Mouse (Mus musculus): Measurements from ENCODE around the gene Mical3. TPM values are rescaled to one million over a fixed set of nuclear protein-coding genes. Genes with fewer than 3 reads are reported as not detected.
"Not testable (repeated sequence)": the region's sequence is repeated elsewhere in the genome, so short reads cannot be mapped to it uniquely, and the experiment has no call there.

Mical3 gene
- polyA plus RNA-seq, 1 experiment from 2014 or later: 13.7 TPM

DNA sequence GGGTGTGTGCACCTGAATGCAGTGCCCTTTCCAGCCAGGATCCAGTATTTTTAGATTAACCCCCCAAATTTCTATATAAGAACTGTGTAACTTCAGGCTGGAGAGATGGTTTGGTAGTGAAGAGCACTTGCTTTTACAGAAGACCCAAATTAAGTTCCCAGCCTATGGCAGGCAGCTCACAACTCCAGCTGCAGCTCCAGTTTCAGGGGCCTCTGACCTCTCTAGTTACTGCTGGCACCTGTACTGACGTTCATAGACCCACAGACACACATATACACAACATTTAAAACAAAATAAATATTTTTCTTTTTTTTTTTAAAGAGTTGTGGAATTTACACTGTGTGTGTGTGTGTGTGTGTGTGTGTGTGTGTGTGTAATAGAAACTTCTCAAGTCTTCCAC lies 201.4 kb downstream of the Mical3 start:
- Histone ChIP-seq H3K4me3 (no peak overlapping the region), H3K27ac (no peak overlapping the region), H3K9me3 (replicated peaks) (no peaks in the 10 kb centered on the region), H3K27me3 (replicated peaks) (no peaks in the 10 kb centered on the region), H3K4me1 (peaks cover 38% of the 10 kb centered on the region), H3K36me3 (peaks cover 44% of the 10 kb centered on the region), H3K9ac (no peak overlapping the region), H3K4me2 (no peak overlapping the region)
- WGBS (ENCODE audit: insufficient replicate concordance): 54% methylated on average over 1 of the region's 1 CpGs
- ATAC-seq: no peak

DNA sequence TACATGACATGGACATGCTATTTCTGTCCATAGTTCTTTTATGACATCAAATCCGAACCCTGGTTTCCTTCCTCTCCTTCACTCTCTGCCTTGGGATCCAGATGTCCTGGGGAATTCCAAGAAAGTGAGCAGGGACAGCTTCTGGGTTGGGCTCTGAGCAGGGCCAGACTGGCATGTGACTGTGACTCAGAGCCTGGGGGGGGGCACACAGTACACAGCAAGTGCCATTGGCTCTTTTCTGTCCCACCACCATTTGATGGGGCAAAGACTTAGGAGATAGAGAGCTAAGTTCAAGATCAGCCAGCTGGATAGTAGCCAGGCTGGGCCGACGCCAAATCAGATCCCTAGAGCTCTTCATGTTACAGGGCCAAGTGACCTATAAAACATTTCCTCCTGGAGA lies 203.0 kb downstream of the Mical3 start:
- Histone ChIP-seq H3K9ac (no peak overlapping the region), H3K27ac (no peak overlapping the region), H3K4me1 (peaks cover 33% of the 10 kb centered on the region), H3K27me3 (replicated peaks) (no peaks in the 10 kb centered on the region), H3K4me2 (no peak overlapping the region), H3K36me3 (peaks cover 27% of the 10 kb centered on the region), H3K4me3 (no peak overlapping the region), H3K9me3 (replicated peaks) (no peaks in the 10 kb centered on the region)
- ATAC-seq: no peak
- WGBS (ENCODE audit: insufficient replicate concordance): 70% methylated on average over 3 of the region's 3 CpGs

DNA sequence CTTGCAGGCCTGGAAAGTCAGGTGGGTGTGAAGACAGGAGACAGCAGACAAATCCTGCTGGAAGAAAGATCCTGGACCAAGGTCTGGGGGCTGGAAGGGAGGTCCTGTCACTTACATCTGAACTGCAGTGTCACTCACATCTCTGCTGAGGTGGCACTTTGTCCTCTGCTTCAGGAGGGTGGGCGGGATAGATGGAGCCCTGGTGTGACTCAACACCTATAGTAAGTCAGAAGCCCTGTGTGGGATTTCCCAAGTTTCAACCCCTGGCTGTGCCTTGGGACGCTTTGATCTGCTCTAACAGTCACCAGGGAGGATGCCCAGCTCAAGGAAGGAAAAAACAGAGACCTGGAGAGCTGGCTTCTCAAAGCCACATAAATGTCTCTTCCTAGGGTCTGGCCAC lies 203.9 kb downstream of the Mical3 start:
- H3K36me3 ChIP-seq: peaks cover 18% of the 10 kb centered on the region
- ATAC-seq: no peak
- no peak overlapping the region for H3K4me2 ChIP-seq
- no peaks in the 10 kb centered on the region for H3K27me3 ChIP-seq (replicated peaks)
- H3K9me3 ChIP-seq (replicated peaks): no peaks in the 10 kb centered on the region
- H3K27ac ChIP-seq: no peak overlapping the region
- WGBS (ENCODE audit: insufficient replicate concordance): 48% methylated on average over 2 of the region's 2 CpGs
- no peak overlapping the region for H3K4me3 ChIP-seq
- H3K9ac ChIP-seq: no peak overlapping the region
- H3K4me1 ChIP-seq: peaks cover 26% of the 10 kb centered on the region

DNA sequence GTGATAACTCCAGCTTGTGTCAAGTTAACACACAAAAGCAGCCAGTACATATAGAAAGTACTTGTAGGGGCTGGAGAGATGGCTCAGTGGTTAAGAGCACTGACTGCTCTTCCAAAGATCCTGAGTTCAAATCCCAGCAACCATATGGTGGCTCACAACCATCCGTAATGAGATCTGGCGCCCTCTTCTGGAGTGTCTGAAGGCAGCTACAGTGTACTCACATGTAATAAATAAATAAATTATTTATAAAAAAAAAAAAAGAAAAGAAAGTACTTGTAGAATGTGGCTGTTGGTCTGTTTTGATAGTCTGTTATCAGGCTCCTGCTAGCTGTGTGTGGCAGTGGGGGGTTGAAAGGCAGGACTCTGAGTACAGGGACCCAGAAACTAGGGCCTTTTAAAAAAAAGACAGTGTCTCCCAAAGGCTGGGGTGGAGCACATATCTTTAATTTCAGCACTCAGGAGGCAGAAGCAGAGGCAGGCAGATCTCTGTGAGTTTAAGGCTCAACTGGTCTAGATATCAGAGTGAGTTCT lies 205.9 kb downstream of the Mical3 start:
- H3K4me1 ChIP-seq; H3K4me3 ChIP-seq; H3K27me3 ChIP-seq (replicated peaks); H3K9me3 ChIP-seq (replicated peaks); H3K36me3 ChIP-seq; H3K9ac ChIP-seq; H3K4me2 ChIP-seq: not testable (repeated sequence)
- 0 out of 2 replicates have a peak overlapping the region, but pooled peaks have one; percentile 37 for H3K27ac ChIP-seq
- WGBS (ENCODE audit: insufficient replicate concordance): 64% methylated on average over 2 of the region's 2 CpGs
- ATAC-seq: peak; percentile 68

DNA sequence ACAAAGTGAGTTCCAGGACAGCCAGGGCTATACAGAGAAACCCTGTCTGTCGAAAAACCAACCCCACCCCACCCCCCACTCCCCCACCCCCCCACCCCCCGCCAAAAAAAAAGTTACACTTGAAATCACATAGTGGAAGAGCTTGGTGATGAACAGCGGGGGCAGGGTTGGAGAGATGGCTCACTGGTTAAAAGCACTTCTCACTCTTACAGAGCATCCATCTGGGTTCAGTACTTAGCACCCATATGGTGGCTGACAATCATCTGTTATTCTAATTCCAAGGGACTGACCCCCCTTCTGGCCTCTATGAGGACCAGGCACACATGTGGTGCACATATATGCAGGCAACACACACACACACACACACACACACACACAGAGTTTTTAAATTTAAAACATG lies 212.8 kb downstream of the Mical3 start:
- Histone ChIP-seq H3K27ac (no peak overlapping the region), H3K4me2 (no peak overlapping the region), H3K4me3 (no peak overlapping the region), H3K27me3 (replicated peaks) (no peaks in the 10 kb centered on the region), H3K9me3 (replicated peaks) (no peaks in the 10 kb centered on the region), H3K4me1 (peaks cover 42% of the 10 kb centered on the region), H3K9ac (no peak overlapping the region), H3K36me3 (no peaks in the 10 kb centered on the region)
- no peak for ATAC-seq
- 45% methylated on average over 3 of the region's 3 CpGs for WGBS (ENCODE audit: insufficient replicate concordance)

DNA sequence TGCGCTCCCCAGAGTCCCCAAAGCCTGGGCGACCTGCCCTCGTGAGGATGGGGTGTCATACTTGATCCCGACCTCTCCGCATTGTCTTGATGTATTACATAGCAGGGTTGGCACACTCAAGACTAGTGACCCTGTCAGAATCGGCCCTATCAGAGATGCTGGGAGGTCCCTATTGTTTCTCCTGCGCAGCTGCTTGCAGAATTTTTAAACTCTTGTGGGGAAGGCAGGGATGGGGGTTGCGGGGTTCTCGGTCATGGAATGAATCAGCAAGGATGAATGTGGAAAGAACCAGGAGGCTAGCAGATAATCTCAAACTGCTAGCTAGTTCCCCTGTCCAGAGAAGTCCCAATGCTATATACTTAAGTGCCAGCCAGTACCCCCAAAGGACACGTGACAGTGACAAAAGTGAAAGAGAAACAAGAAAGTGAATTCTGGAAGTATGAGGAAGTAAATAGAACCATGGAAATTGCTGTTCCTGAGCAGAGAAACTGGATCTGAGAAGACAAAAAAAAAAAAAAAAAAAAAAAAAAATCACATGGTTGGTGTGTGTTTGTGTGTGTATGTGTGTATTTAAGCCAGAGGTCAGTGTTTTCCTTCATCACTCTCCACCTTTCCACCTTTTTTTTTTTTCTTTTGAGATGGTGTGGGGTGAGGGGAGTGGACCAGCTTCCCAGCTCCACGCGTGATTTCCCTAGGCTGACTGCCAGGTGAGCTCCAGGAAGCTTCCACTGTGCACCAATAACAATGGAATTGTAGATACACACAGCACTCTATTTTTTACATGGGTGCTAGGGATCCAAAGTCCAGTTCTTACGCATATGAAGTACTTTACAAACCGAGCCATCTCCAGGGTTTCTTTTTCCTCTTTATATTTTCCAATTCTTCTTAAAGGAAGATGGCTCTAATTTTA lies 213.6 kb downstream of the Mical3 start:
- Histone ChIP-seq H3K9ac (peak overlapping the region; percentile 79), H3K4me2 (peak overlapping the region; percentile 99), H3K4me1 (peaks cover 49% of the 10 kb centered on the region), H3K4me3 (peak overlapping the region; percentile 72)
- not testable (repeated sequence) for H3K27ac ChIP-seq; H3K27me3 ChIP-seq (replicated peaks); H3K36me3 ChIP-seq; H3K9me3 ChIP-seq (replicated peaks)
- WGBS (ENCODE audit: insufficient replicate concordance): 18% methylated on average over 12 of the region's 14 CpGs
- peak; percentile 53 for ATAC-seq

DNA sequence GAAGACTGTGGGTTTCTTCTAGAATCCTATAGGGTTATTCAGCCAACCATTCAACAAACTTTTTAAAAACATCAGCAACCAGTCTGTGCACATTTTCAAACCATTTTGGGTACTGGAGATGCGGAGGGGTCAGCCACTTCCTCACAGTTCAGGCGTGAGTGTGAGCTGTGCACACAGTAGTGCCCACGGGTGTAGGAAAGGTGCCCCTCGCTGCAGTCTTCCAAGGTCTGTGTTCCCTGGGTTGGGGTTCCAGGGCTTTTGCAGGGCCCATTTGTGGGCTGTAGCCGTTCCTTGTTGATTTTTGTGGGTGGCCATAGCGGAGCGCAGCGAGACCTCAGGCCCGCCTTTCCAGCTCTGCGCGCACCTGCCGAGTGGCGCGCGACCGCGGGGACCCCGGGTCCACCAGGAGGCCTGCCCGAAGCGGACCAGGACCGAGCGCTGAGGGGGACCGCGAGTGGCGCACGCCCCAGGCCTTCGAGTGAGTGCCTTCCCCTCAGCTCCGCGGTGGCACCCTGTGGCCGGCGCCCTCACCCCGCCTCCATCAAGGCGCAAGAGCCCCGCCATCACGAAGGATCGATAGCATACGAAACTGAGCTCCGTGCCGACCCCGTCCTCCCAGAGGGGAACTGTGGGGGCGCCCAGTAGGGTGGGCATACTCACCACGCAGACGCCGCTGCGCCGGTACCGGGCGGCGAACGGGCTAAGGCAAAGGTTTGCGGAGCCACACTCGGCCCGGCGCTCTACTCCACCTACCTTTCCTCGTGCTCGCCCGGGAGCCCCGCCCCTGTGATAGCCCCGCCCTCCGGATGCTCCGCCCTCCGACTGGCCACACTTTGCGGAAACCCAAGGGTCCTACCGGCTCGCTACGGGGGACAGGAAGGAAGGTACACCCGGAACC lies 214.5 kb downstream of the Mical3 start, which contains the start of gene Bid:
Gene Bid, minus strand, starts transcription at position 780 of the 898 bp plus-strand sequence.
- Histone ChIP-seq H3K4me3 (peak within 1 kb of the TSS; percentile 72), H3K27me3 (replicated peaks) (no peaks in the 10 kb centered on the region), H3K4me2 (peak within 1 kb of the TSS; percentile 99), H3K36me3 (no peaks in the 10 kb centered on the region), H3K27ac (peak within 1 kb of the TSS; percentile 86), H3K4me1 (peaks cover 58% of the 10 kb centered on the region), H3K9ac (peak within 1 kb of the TSS; percentile 79), H3K9me3 (replicated peaks) (no peaks in the 10 kb centered on the region)
- ATAC-seq: peak; percentile 83
- WGBS (ENCODE audit: insufficient replicate concordance): under 1% methylated on average over 67 of the region's 67 CpGs

DNA sequence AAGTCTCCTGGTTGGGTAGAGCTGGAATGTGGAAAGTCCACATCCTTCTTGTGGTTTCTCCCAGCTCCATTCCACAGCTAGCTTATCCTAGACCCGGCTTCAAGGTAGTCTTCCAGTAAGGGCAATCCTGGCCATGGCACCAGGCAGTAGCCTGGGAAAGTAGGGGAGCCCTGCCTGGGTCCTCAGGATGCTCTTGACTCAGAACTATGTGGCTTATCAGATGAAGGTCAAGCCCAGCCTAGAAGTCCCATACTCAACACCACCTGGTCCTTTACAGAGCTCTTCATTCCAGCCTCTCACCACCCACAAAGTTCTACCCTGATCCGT lies 215.2 kb downstream of the Mical3 start:
- peak overlapping the region; percentile 86 for H3K27ac ChIP-seq
- H3K9ac ChIP-seq: peak overlapping the region; percentile 79; the same call in 1 of the 2 replicates
- ATAC-seq: peak; percentile 34
- peak overlapping the region; percentile 72 for H3K4me3 ChIP-seq
- H3K27me3 ChIP-seq (replicated peaks): no peaks in the 10 kb centered on the region
- no peaks in the 10 kb centered on the region for H3K36me3 ChIP-seq
- H3K4me2 ChIP-seq: peak overlapping the region; percentile 99
- no peaks in the 10 kb centered on the region for H3K9me3 ChIP-seq (replicated peaks)
- H3K4me1 ChIP-seq: peaks cover 65% of the 10 kb centered on the region
- 5% methylated on average over 2 of the region's 2 CpGs for WGBS (ENCODE audit: insufficient replicate concordance)

DNA sequence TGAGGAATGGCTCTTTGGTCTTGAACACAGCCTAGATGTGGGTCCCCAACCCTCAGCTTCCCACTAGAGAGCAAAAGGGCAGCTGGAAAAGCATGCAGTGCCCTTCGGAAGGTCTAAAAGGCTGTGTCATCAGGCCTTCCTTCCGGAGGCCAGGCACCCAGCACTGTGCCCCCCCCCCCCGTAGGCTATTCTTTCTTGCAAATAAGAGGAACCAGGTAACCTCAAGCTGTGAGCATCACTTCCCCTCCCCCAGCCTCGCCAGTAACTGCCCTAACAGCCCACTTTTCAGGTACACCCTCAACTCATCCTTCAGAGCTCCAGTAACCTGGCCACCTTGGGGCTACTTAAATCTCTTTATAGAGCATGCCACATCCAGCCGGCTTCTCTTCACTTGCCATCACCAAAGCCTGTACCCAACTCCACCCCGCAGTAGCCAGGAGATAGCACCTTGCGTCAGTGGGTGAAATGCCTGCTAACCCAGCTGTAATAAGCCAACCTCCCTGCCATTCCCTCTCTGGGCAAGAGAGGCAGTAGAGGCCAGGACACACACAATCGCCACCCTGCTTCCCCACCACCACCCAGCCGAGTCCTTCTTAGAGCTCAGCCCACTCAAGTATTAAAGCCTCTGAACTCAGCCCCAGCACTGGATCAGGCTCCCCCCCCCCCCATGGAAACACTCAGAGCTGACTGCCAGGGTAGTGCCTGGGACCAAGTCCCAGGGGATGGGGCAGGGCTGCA lies 215.7 kb downstream of the Mical3 start:
- peak; percentile 73 for ATAC-seq
- peaks cover 69% of the 10 kb centered on the region for H3K4me1 ChIP-seq
- no peaks in the 10 kb centered on the region for H3K36me3 ChIP-seq
- H3K27ac ChIP-seq: peak overlapping the region; percentile 86
- no peaks in the 10 kb centered on the region for H3K9me3 ChIP-seq (replicated peaks)
- H3K27me3 ChIP-seq (replicated peaks): no peaks in the 10 kb centered on the region
- H3K4me3 ChIP-seq: peak overlapping the region; percentile 72
- peak overlapping the region; percentile 99 for H3K4me2 ChIP-seq
- 10% methylated on average over 9 of the region's 9 CpGs for WGBS (ENCODE audit: insufficient replicate concordance)
- peak overlapping the region; percentile 79 for H3K9ac ChIP-seq

DNA sequence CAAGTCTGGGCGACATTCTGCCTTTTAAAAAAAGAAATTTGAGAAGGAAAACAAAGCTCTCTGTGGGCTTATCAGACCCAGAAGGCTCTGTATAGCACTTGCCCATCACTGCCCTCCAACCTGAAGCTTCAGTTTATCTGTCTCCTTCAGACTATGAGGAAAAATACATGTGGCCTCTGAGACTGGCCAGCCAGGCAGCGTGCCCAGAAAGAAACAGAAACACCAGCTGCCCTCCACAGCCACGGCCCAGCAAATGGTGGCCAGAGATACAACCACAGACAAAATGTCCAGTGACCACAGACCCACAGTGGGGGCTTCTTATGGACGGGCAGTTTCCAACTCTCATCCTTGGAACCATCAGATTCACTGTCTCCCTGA lies 216.3 kb downstream of the Mical3 start:
- ATAC-seq: peak; percentile 50
- Histone ChIP-seq H3K27me3 (replicated peaks) (no peaks in the 10 kb centered on the region), H3K27ac (peak overlapping the region; percentile 86), H3K4me1 (peaks cover 69% of the 10 kb centered on the region), H3K9me3 (replicated peaks) (no peaks in the 10 kb centered on the region), H3K4me2 (peak overlapping the region; percentile 99), H3K9ac (peak overlapping the region; percentile 79), H3K36me3 (no peaks in the 10 kb centered on the region; the same call in 1 of the 2 replicates), H3K4me3 (peak overlapping the region; percentile 72)
- 24% methylated on average over 4 of the region's 4 CpGs for WGBS (ENCODE audit: insufficient replicate concordance)

DNA sequence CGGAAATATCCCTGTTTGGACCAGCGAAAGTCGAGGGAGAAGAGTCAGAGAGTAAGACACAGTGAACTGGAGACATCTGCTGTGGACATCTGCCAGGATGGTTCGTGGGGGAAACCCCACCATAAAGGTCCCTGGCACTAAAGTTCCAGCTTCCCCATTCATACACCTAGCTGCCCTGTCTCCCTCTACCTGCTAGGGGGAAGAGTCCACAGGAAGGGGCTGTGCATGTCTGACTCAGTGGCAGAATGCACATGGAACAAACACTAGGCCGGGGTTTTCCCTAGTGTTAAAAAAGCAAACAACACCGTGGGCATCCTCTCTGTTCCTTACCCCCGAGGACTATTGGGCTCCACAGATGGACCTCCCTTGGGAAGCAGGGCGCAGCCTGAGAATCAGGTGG lies 217.0 kb downstream of the Mical3 start:
- ATAC-seq: no peak
- 79% methylated on average over 8 of the region's 8 CpGs for WGBS (ENCODE audit: insufficient replicate concordance)
- Histone ChIP-seq H3K9ac (0 out of 2 replicates have a peak overlapping the region, but pooled peaks have one; percentile 79), H3K27ac (peak overlapping the region; percentile 86), H3K36me3 (no peaks in the 10 kb centered on the region; the same call in 1 of the 2 replicates), H3K4me3 (no peak overlapping the region), H3K27me3 (replicated peaks) (no peaks in the 10 kb centered on the region), H3K4me2 (peak overlapping the region; percentile 99), H3K4me1 (peaks cover 69% of the 10 kb centered on the region), H3K9me3 (replicated peaks) (no peaks in the 10 kb centered on the region)

Data from liver, embryonic 12.5 days (tissue).